Mouse (Mus musculus) ES-CJ7 (cell line): ENCODE measurements around the gene Acd.

Experiments
- DNase-seq: peaks from one replicate; pipeline ENCODE4 v3.0.0; 2011; ENCODE audit warnings: low read depth, low spot score

The Acd gene

GRCm38 (mm10) chr8:105702001-105702401 lies 1.1 kb upstream of the Acd start:
- DNase-seq = peak; percentile 41

- peak; percentile 59 for DNase-seq
Observed at GRCm38 (mm10) chr8:105700566-105700965, 336 bp downstream of the Acd start.

- DNase-seq = no peak
Observed at GRCm38 (mm10) chr8:105699488-105700215, 1.2 kb downstream of the Acd start.

GRCm38 (mm10) chr8:105698734-105699133 lies 2.2 kb downstream of the Acd start:
- DNase-seq = no peak

GRCm38 (mm10) chr8:105697196-105697780 lies 3.6 kb downstream of the Acd start:
- no peak for DNase-seq

GRCm38 (mm10) chr8:105695080-105695780 lies 5.7 kb downstream of the Acd start:
- DNase-seq = no peak

GRCm38 (mm10) chr8:105694051-105694799 lies 6.7 kb downstream of the Acd start:
- peak; percentile 56 for DNase-seq

GRCm38 (mm10) chr8:105693648-105694047 lies 7.3 kb downstream of the Acd start:
- DNase-seq = peak; percentile 71

GRCm38 (mm10) chr8:105692449-105693182 lies 8.3 kb downstream of the Acd start:
- DNase-seq = no peak

- no peak for DNase-seq
Observed at GRCm38 (mm10) chr8:105690978-105691377, 9.9 kb downstream of the Acd start.

GRCm38 (mm10) chr8:105689983-105690360 lies 10.9 kb downstream of the Acd start:
- no peak for DNase-seq

GRCm38 (mm10) chr8:105689256-105689982 lies 11.5 kb downstream of the Acd start:
- DNase-seq = no peak

- DNase-seq = no peak
Observed at GRCm38 (mm10) chr8:105688242-105688752, 12.6 kb downstream of the Acd start.

GRCm38 (mm10) chr8:105687512-105687911 lies 13.4 kb downstream of the Acd start:
- peak; percentile 59 for DNase-seq

GRCm38 (mm10) chr8:105686551-105686950 lies 14.4 kb downstream of the Acd start:
- DNase-seq = no peak

GRCm38 (mm10) chr8:105685796-105686308 lies 15.1 kb downstream of the Acd start, which contains the start of gene Carmil2:
Gene Carmil2, plus strand, starts transcription at chr8:105686274.
- peak; percentile 85 for DNase-seq

GRCm38 (mm10) chr8:105685325-105685724 lies 15.6 kb downstream of the Acd start:
- DNase-seq = no peak

- no peak for DNase-seq
Observed at GRCm38 (mm10) chr8:105677891-105678290, 23.0 kb downstream of the Acd start.

- peak; percentile 79 for DNase-seq
Observed at GRCm38 (mm10) chr8:105661167-105661566, 39.7 kb downstream of the Acd start.

- no peak for DNase-seq
Observed at GRCm38 (mm10) chr8:105657641-105658040, 43.3 kb downstream of the Acd start.
